Mouse (Mus musculus) testis, adult 2 months (tissue): ENCODE measurements around the gene Tek.

Experiments used
- CTCF ChIP-seq: fragments of 200-500 bp; IDR thresholded peaks from 2 replicates; pipeline ENCODE4 v1.5.1; 2012; ENCODE audit warnings: low read depth, mild to moderate bottlenecking, inconsistent platforms, low read length, moderate library complexity; ENCODE audit not compliant: control insufficient read depth, insufficient read depth, insufficient replicate concordance
- POLR2A ChIP-seq: fragments of 200-500 bp; IDR thresholded peaks from 2 replicates; pipeline ENCODE4 v1.6.1; 2012; ENCODE audit warnings: low read depth, mild to moderate bottlenecking, inconsistent platforms, low read length, moderate library complexity; ENCODE audit not compliant: control insufficient read depth

DNA sequence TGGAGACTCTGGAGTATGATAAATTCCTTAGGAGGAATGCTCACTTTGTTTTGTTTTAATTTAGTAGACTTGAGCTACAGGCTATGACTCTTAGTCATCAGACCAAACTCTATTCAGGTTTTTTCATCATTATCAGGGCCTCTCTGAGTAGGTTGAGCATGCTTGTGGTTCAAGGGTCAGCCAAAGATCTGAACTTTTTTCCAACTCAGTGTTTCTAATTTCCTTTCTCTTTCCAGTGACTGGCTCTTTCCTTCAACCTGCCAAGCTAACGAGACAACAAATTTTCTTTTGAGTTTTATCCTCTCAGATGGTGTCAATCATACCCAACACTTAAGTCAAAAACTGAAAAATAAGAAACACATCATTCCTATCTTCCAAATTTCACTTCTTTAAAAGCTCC is 71.5 kb downstream of the Tek start:
- TF ChIP-seq CTCF (no peak), POLR2A (no peak)
